Mouse (Mus musculus) myocyte (in vitro differentiated cells): ENCODE measurements around the gene Ube2o.

ENCODE experiments used
- CEBPB ChIP-seq: IDR thresholded peaks from 2 replicates; pipeline ENCODE4 v1.6.1; 2011; ENCODE audit warnings: mild to moderate bottlenecking, moderate library complexity; ENCODE audit not compliant: poor library complexity, insufficient read depth, severe bottlenecking
- MAX ChIP-seq: IDR thresholded peaks from one replicate; pipeline ENCODE4 v1.6.1; 2011; ENCODE audit warnings: low read depth, mild to moderate bottlenecking, control low read depth
- MYOD1 ChIP-seq, 3 experiments: IDR thresholded peaks; one replicate each; pipeline ENCODE4 v1.6.1; 2011; ENCODE audit warnings: control low read depth in 2 of 3, low read depth in 2 of 3, mild to moderate bottlenecking in 2 of 3, moderate library complexity in 1 of 3; ENCODE audit not compliant: insufficient read length in 2 of 3, control insufficient read depth in 1 of 3
- MYOG ChIP-seq, 3 experiments: IDR thresholded peaks; one replicate each; pipeline ENCODE4 v1.6.1; 2011; ENCODE audit warnings: control low read depth in 2 of 3, low read depth in 2 of 3, mild to moderate bottlenecking in 2 of 3; ENCODE audit not compliant: insufficient read length in 2 of 3, control insufficient read depth in 1 of 3, insufficient read depth in 1 of 3
- POLR2A ChIP-seq: IDR thresholded peaks from one replicate; pipeline ENCODE4 v1.6.1; 2011; ENCODE audit warnings: low read depth, mild to moderate bottlenecking, control low read depth, moderate library complexity; ENCODE audit not compliant: insufficient read length

- no peak for TF ChIP-seq POLR2A
- TF ChIP-seq MYOD1 (IDR thresholded peaks at IDR 0.05; ENCODE audit: control insufficient read depth in 1 of 3, insufficient read length in 2 of 3, low read depth in 2 of 3), result no peak
- TF ChIP-seq MAX, result no peak
- no peak for TF ChIP-seq CEBPB
- no peak for TF ChIP-seq MYOG (IDR thresholded peaks at IDR 0.05; ENCODE audit: control insufficient read depth in 1 of 3, insufficient read depth in 1 of 3, insufficient read length in 2 of 3, low read depth in 2 of 3)
These were observed 7.8 kb upstream of the Ube2o start for GRCm38 (mm10) chr11:116589020-116589531.
